Mouse (Mus musculus): Measurements from ENCODE around the gene Adra2b.

GRCm38 (mm10) chr2:127416706-127417105, 53.7 kb downstream of the Adra2b start:
- no peak for TF ChIP-seq CTCF (IDR thresholded peaks at IDR 0.05; ENCODE audit: borderline replicate concordance, insufficient read depth, low read length)
- no peak for TF ChIP-seq POLR2A (IDR thresholded peaks at IDR 0.05; ENCODE audit: low read depth, low read length)

Data from embryonic fibroblast, embryonic 13.5 days (primary cell).